10 mouse cellular contexts compared by ENCODE assay signal in the genomic region with DNA sequence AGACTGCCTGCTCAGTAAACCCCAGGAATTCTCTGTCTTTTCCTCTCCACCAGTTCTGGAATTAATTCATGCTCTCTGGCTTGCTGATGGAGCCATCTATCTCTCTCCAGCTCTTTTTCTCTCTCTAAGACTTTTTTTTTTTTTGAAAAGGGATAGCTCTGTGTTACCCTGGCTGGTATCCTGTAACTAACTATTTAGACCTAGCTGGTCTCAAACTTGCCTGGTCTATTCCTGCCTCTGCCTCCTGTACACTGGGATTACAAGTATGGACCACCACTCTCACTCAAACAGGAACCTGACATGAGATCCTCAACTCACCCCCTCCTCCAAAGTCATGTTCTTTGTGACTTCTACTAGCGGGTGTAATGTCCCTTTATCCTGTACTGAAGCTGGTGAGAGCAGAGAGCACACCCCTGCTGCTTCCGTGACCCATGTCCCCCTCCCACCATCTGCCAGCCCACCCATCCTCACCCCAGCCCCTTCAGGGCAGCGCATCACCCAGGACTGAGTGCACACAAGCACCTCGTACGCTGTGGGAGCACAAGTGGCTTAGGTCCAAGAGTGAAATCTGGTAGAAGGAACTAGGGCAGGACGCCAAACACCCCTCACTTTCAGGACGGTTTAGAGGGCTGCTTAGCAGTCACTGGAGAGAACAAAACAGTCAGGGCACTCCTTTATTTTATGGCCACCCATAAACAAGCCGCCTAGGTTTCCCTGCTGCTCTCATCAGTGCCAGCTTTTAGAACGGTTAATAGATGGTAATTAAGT. TPM values are rescaled to one million over a fixed set of nuclear protein-coding genes. Genes with fewer than 3 reads are reported as not detected.
DNase-seq lines count a peak whose midpoint lies in the region; ATAC-seq and TF ChIP-seq lines count a peak whose summit lies in the region.
"Had no signal": no experiment of that assay in that cellular context is flagged by ENCODE, and none has a peak within 500 bp of the region (broad histone marks: within the 10 kb centered on the region; RNA-seq: fewer than 3 reads in every experiment).

No protein-coding gene starts in this region.

- no peaks in the 10 kb centered on the region for H3K27me3 ChIP-seq in hindbrain, embryonic 12.5 days
- no peaks in the 10 kb centered on the region for H3K27me3 ChIP-seq in small intestine, adult 2 months (ENCODE audit: control insufficient read depth, insufficient read depth, low read length)
- H3K27me3 ChIP-seq: embryonic facial prominence, embryonic 12.5 days had no signal

- no peak for TF ChIP-seq POLR2A in small intestine, adult 2 months (IDR thresholded peaks at IDR 0.05; ENCODE audit: low read depth, low read length)

- WGBS in hindbrain, embryonic 12.5 days = 18% methylated on average over 9 of the region's 9 CpGs
- WGBS in small intestine, adult 2 months = 10% methylated on average over 9 of the region's 9 CpGs

- TF ChIP-seq CTCF in small intestine, adult 2 months (IDR thresholded peaks at IDR 0.05; ENCODE audit: extremely low read depth, insufficient read length, insufficient replicate concordance, low read depth, low read length) = no peak

- peak overlapping the region; percentile 70 for H3K27ac ChIP-seq in hindbrain, embryonic 12.5 days
- H3K27ac ChIP-seq in small intestine, adult 2 months (ENCODE audit: insufficient read depth, low read depth, low read length) = peak overlapping the region; percentile 35
- H3K27ac ChIP-seq: embryonic facial prominence, embryonic 12.5 days; heart, embryonic 13.5 days had no signal

- H3K4me2 ChIP-seq in hindbrain, embryonic 12.5 days (replicated peaks) = no peak overlapping the region
- H3K4me2 ChIP-seq: embryonic facial prominence, embryonic 12.5 days; heart, embryonic 13.5 days had no signal

- H3K4me3 ChIP-seq in hindbrain, embryonic 12.5 days = no peak overlapping the region
- peak overlapping the region; percentile 20; the same call in 1 of the 2 replicates for H3K4me3 ChIP-seq in small intestine, adult 2 months (ENCODE audit: low read depth, low read length)
- H3K4me3 ChIP-seq: embryonic facial prominence, embryonic 12.5 days; heart, embryonic 13.5 days had no signal

- H3K36me3 ChIP-seq in hindbrain, embryonic 12.5 days = no peaks in the 10 kb centered on the region
- H3K36me3 ChIP-seq in small intestine, adult 2 months (ENCODE audit: control insufficient read depth, insufficient read depth, low read length) = no peaks in the 10 kb centered on the region
- H3K36me3 ChIP-seq: embryonic facial prominence, embryonic 12.5 days; heart, embryonic 13.5 days had no signal

- DNase-seq in right cerebral cortex, adult 18-20 months = peak; percentile 29
- no peak for DNase-seq in right cerebral cortex, postnatal 25 days
- DNase-seq in layer of hippocampus, postnatal 36 days = peak; percentile 39 to 41
- no peak for DNase-seq in adrenal gland, postnatal 4 days (ENCODE audit: low spot score in 2 of 2)
- DNase-seq in adrenal gland, postnatal 14 days = no peak

- peaks cover 14% of the 10 kb centered on the region for H3K4me1 ChIP-seq in hindbrain, embryonic 12.5 days
- peaks cover 12% of the 10 kb centered on the region for H3K4me1 ChIP-seq in small intestine, adult 2 months (ENCODE audit: control insufficient read depth, insufficient read depth, insufficient read length, low read length)
- H3K4me1 ChIP-seq: embryonic facial prominence, embryonic 12.5 days had no signal

- no peaks in the 10 kb centered on the region for H3K9me3 ChIP-seq in hindbrain, embryonic 12.5 days (replicated peaks)
- H3K9me3 ChIP-seq: embryonic facial prominence, embryonic 12.5 days; heart, embryonic 13.5 days had no signal

- H3K9ac ChIP-seq in hindbrain, embryonic 12.5 days = no peak overlapping the region
- H3K9ac ChIP-seq: embryonic facial prominence, embryonic 12.5 days; heart, embryonic 13.5 days had no signal

- peak; percentile 79 for ATAC-seq in hindbrain, embryonic 12.5 days (ENCODE audit: low FRiP score)

RNA-seq across cellular contexts. Expression of gene 1700013F07Rik, which starts 23.1 kb away (rescaled TPM):
- 1.2 and 2.2 TPM in 2 replicates for polyA plus RNA-seq in hindbrain, embryonic 12.5 days (2016; fragmentation: Nextera tagmentation; extraction: Ambion mirVana)
- 1 to 10 TPM; 2.4 to 2.9 TPM for total RNA-seq in layer of hippocampus, postnatal 36 days (2021)
- polyA plus RNA-seq in small intestine, adult 2 months (2012; rRNA removed) = not detected in 2 replicates
- total RNA-seq in adrenal gland, postnatal 4 days (2021) = not detected
- total RNA-seq in adrenal gland, postnatal 14 days (2021) = not detected in 2 replicates
- total RNA-seq: liver, adult 2 months had no signal
- polyA plus RNA-seq: heart, embryonic 13.5 days; liver, adult 2 months had no signal

RNA-seq across cellular contexts. Expression of gene 5330417C22Rik, which starts 25.4 kb away (rescaled TPM):
- 3.1 and 5.9 TPM in 2 replicates for polyA plus RNA-seq in hindbrain, embryonic 12.5 days (2016; fragmentation: Nextera tagmentation; extraction: Ambion mirVana)
- 10 to 100 TPM; 26.1 to 29.7 TPM for total RNA-seq in layer of hippocampus, postnatal 36 days (2021)
- polyA plus RNA-seq in small intestine, adult 2 months (2012; rRNA removed) = 15.2 and 19.4 TPM in 2 replicates
- 1 to 10 TPM; 3.6 to 8.0 TPM for total RNA-seq in adrenal gland, postnatal 4 days (2021)
- 1.5 and 4.7 TPM in 2 replicates for total RNA-seq in adrenal gland, postnatal 14 days (2021)

RNA-seq across cellular contexts. Expression of gene Tmem167b, which starts 51.4 kb away (rescaled TPM):
- 60.3 and 66.8 TPM in 2 replicates for polyA plus RNA-seq in hindbrain, embryonic 12.5 days (2016; fragmentation: Nextera tagmentation; extraction: Ambion mirVana)
- 10 to 100 TPM; 51.2 to 54.0 TPM for total RNA-seq in layer of hippocampus, postnatal 36 days (2021)
- 1.4 and 2.9 TPM in 2 replicates for polyA plus RNA-seq in small intestine, adult 2 months (2012; rRNA removed)
- 10 to 100 TPM; 50.9 to 51.0 TPM for total RNA-seq in adrenal gland, postnatal 4 days (2021)
- total RNA-seq in adrenal gland, postnatal 14 days (2021) = 41.3 and 43.1 TPM in 2 replicates

Comparison
In these comparisons a context has a peak if more than half of its experiments do, and no peak if none do; other contexts are left out.
1. DNase-seq: peak in right cerebral cortex, adult 18-20 months (single experiment) and layer of hippocampus, postnatal 36 days (2 of 2); none in right cerebral cortex, postnatal 25 days (single experiment), adrenal gland, postnatal 4 days (0 of 2) and adrenal gland, postnatal 14 days (single experiment).